ENCODE assay signal across 12 mouse cellular contexts in genomic region chr16:3975658-3976057, GRCm38 (mm10). TPM values are rescaled to one million over a fixed set of nuclear protein-coding genes. Genes with fewer than 3 reads are reported as not detected.
DNase-seq lines count a peak whose midpoint lies in the region; ATAC-seq and TF ChIP-seq lines count a peak whose summit lies in the region.
"Had no signal": no experiment of that assay in that cellular context is flagged by ENCODE, and none has a peak within 500 bp of the region (broad histone marks: within the 10 kb centered on the region; RNA-seq: fewer than 3 reads in every experiment).

No protein-coding gene starts in this region.

- H3K4me1 ChIP-seq in kidney, embryonic 16.5 days (ENCODE audit: insufficient read depth, low read length), result peaks cover 12% of the 10 kb centered on the region; the same call in 1 of the 2 replicates
- H3K4me1 ChIP-seq in intestine, postnatal 0 days (replicated peaks; ENCODE audit: control insufficient read depth, insufficient read depth, low read length), result no peaks in the 10 kb centered on the region
- H3K4me1 ChIP-seq: midbrain, embryonic 15.5 days; neural tube, embryonic 13.5 days had no signal

- no peak overlapping the region for H3K9ac ChIP-seq in kidney, embryonic 16.5 days (replicated peaks; ENCODE audit: low read length)
- no peak overlapping the region for H3K9ac ChIP-seq in intestine, postnatal 0 days (ENCODE audit: low read depth, low read length)
- H3K9ac ChIP-seq: heart, embryonic 13.5 days; midbrain, embryonic 15.5 days; neural tube, embryonic 13.5 days had no signal

- ATAC-seq in kidney, embryonic 16.5 days (ENCODE audit: low FRiP score, low TSS enrichment), result peak; percentile 9; the same call in 1 of the 2 replicates
- peak; percentile 61 for ATAC-seq in intestine, postnatal 0 days

- no peak for DNase-seq in kidney, postnatal 4 days
- DNase-seq in thymus, postnatal 4 days, result peak; percentile 21
- DNase-seq in thymus, postnatal 0 days (ENCODE audit: low spot score), result no peak
- no peak for DNase-seq in adrenal gland, adult (ENCODE audit: inconsistent age in 2 of 2, low spot score in 1 of 2)
- DNase-seq in cerebellum, adult 9-10 months, result no peak
- DNase-seq: embryo, embryonic 11 days; right cerebral cortex, postnatal 14 days had no signal

- H3K27ac ChIP-seq in kidney, embryonic 16.5 days (ENCODE audit: low read length), result no peak overlapping the region
- H3K27ac ChIP-seq in intestine, postnatal 0 days (ENCODE audit: low read depth, low read length), result no peak overlapping the region
- H3K27ac ChIP-seq: midbrain, embryonic 15.5 days; neural tube, embryonic 13.5 days had no signal

- no peak for TF ChIP-seq CTCF in intestine, postnatal 0 days (IDR thresholded peaks at IDR 0.05; ENCODE audit: low read depth)

- WGBS in kidney, embryonic 16.5 days, result 80% methylated on average over 7 of the region's 7 CpGs
- 46% methylated on average over 7 of the region's 7 CpGs for WGBS in intestine, postnatal 0 days

- H3K27me3 ChIP-seq in kidney, embryonic 16.5 days (ENCODE audit: insufficient read depth, low read length), result no peaks in the 10 kb centered on the region
- H3K27me3 ChIP-seq in intestine, postnatal 0 days (replicated peaks; ENCODE audit: control insufficient read depth, insufficient read depth, low read length), result no peaks in the 10 kb centered on the region
- H3K27me3 ChIP-seq: heart, embryonic 13.5 days; midbrain, embryonic 15.5 days; neural tube, embryonic 13.5 days had no signal

- no peaks in the 10 kb centered on the region for H3K9me3 ChIP-seq in kidney, embryonic 16.5 days (ENCODE audit: low read length)
- no peaks in the 10 kb centered on the region for H3K9me3 ChIP-seq in intestine, postnatal 0 days (ENCODE audit: control insufficient read depth)
- H3K9me3 ChIP-seq: heart, embryonic 13.5 days; midbrain, embryonic 15.5 days; neural tube, embryonic 13.5 days had no signal

- peak overlapping the region; percentile 14; the same call in 1 of the 2 replicates for H3K4me2 ChIP-seq in kidney, embryonic 16.5 days (replicated peaks; ENCODE audit: low read depth, low read length)
- H3K4me2 ChIP-seq in intestine, postnatal 0 days (replicated peaks; ENCODE audit: low read depth), result no peak overlapping the region
- H3K4me2 ChIP-seq: heart, embryonic 13.5 days; midbrain, embryonic 15.5 days; neural tube, embryonic 13.5 days had no signal

- H3K36me3 ChIP-seq in kidney, embryonic 16.5 days (ENCODE audit: insufficient read depth, low read length), result peaks cover 27% of the 10 kb centered on the region
- peaks cover 20% of the 10 kb centered on the region for H3K36me3 ChIP-seq in intestine, postnatal 0 days (ENCODE audit: control insufficient read depth, insufficient read depth)

- peak overlapping the region; percentile 2 for H3K4me3 ChIP-seq in kidney, embryonic 16.5 days (ENCODE audit: low read length)
- no peak overlapping the region for H3K4me3 ChIP-seq in intestine, postnatal 0 days (ENCODE audit: low read depth, low read length)
- H3K4me3 ChIP-seq: heart, embryonic 13.5 days; midbrain, embryonic 15.5 days; neural tube, embryonic 13.5 days had no signal

RNA-seq across cellular contexts. Expression of gene Nlrc3, which starts 0.8 kb away (rescaled TPM):
- polyA plus RNA-seq in kidney, embryonic 16.5 days (2015; fragmentation: Nextera tagmentation; extraction: Ambion mirVana), result 2.7 and 2.9 TPM in 2 replicates
- 12.8 and 18.2 TPM in 2 replicates for polyA plus RNA-seq in thymus, postnatal 0 days (2015; fragmentation: Nextera tagmentation; extraction: Ambion mirVana)
- polyA plus RNA-seq in intestine, postnatal 0 days (2015; fragmentation: Nextera tagmentation; extraction: Ambion mirVana), result 0.46 and 0.50 TPM in 2 replicates

RNA-seq across cellular contexts. Expression of gene Slx4, which starts 27.9 kb away (rescaled TPM):
- polyA plus RNA-seq in kidney, embryonic 16.5 days (2015; fragmentation: Nextera tagmentation; extraction: Ambion mirVana), result 21.6 and 25.8 TPM in 2 replicates
- polyA plus RNA-seq in thymus, postnatal 0 days (2015; fragmentation: Nextera tagmentation; extraction: Ambion mirVana), result 11.1 and 11.7 TPM in 2 replicates
- polyA plus RNA-seq in intestine, postnatal 0 days (2015; fragmentation: Nextera tagmentation; extraction: Ambion mirVana), result 5.6 and 6.0 TPM in 2 replicates
